Mouse (Mus musculus): ENCODE data around the gene Ralgapa2. TPM values are rescaled to one million over a fixed set of nuclear protein-coding genes. Genes with fewer than 3 reads are reported as not detected.

The Ralgapa2 gene
- total RNA-seq, 4 experiments from 2014 or later, result 19.6 to 23.7 (median 20.7) TPM

GRCm38 (mm10) chr2:146309413-146309812 lies 202.7 kb downstream of the Ralgapa2 start:
- peak in 1 of 2 experiments; percentile 33 for DNase-seq (ENCODE audit: low spot score in 2 of 2)

GRCm38 (mm10) chr2:146307060-146307459 lies 205.1 kb downstream of the Ralgapa2 start:
- DNase-seq (ENCODE audit: low spot score in 2 of 2), result no peak

- no peak for DNase-seq (ENCODE audit: low spot score in 2 of 2)
These were observed 209.9 kb downstream of the Ralgapa2 start for GRCm38 (mm10) chr2:146302094-146302699.

- DNase-seq (ENCODE audit: low spot score in 2 of 2), result no peak
These were observed 211.6 kb downstream of the Ralgapa2 start for GRCm38 (mm10) chr2:146300500-146301020.

DNA sequence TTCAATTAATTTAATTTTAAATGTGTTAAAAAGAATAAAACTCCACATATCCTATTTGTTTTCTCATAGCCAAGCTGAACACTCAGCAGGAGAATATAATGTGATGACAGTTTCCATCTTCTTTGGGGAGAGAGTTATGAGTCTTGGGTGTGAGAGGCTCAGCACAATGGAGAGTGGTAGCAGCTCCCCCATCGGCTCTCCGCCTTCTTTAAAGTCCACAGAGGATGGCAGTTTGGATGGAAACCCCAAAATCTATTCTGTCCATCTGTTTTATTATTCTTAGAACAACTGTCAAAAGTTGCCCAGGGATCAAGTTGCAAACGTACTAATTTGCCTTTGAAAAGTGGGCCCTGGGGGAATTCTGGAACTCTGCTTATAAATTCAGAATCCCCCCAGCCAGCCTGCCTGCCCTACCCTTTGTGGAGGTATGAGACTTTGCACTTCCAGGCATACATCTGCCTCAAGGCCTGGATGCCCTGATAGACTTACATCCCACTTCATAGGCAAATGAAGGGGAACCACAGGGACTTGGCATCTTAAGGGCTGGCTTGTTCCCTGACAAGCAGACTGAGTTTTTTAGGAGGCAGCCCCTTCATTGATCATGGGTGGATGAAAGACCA lies 212.2 kb downstream of the Ralgapa2 start:
- DNase-seq (ENCODE audit: low spot score in 2 of 2), result no peak

DNA sequence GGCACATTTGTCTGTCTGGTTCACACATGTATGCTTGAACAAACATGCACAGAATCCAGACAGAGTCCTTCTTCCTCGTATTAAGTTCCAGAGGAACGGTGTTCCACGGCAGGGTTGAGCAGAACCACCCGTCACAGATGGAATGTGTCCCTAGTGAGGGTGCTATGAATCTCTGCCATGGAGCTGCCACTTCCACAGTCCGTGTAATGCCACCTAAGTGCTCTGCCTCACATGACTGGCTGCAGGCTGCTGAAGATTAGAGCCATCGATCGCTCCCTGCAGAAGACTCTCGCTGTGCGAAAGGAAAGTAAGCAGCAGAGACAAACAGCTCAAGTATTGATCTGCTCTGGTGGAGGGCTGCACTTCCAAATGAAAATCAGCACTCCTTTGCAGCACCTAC lies 218.6 kb downstream of the Ralgapa2 start:
- no peak for DNase-seq (ENCODE audit: low spot score in 2 of 2)

DNA sequence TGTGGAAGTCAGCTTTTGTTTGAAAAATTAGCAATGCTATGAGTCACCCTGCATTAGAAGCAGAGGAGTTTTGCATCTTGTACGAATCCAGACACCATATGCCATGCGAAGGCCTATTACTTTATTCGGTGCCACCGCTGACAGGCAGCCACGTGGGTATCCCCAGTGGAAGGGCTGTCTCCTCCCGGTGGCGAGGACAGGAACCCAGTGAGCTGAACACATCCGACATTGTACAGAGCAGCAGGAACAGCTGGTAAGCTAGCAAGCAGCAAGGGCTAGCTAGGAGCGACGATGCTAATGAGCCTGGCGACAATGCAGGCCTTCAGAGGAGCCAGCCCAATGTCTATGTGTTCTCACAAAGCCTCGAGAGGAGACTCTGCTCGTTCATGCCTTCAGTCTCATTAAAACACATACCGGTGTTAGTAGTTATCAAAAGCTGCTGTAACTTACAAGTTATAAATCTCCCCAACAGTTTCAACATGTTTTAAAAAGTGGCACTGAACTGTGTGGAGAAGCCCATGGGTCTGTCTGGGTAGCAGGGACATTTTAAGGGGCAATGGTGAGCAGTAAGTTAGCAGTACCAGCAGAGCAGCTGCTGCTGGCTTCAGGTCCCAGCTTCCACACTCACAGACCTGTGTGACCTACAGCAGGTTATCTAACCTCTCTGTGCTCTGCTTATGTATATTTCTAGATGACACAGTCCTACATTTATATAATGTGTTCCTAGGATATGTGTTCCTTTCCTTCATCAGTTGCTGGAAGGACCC lies 221.1 kb downstream of the Ralgapa2 start:
- peak; percentile 52 to 77 for DNase-seq (ENCODE audit: low spot score in 2 of 2)

- no peak for DNase-seq (ENCODE audit: low spot score in 2 of 2)
These were observed 221.8 kb downstream of the Ralgapa2 start for GRCm38 (mm10) chr2:146290366-146290765.

DNA sequence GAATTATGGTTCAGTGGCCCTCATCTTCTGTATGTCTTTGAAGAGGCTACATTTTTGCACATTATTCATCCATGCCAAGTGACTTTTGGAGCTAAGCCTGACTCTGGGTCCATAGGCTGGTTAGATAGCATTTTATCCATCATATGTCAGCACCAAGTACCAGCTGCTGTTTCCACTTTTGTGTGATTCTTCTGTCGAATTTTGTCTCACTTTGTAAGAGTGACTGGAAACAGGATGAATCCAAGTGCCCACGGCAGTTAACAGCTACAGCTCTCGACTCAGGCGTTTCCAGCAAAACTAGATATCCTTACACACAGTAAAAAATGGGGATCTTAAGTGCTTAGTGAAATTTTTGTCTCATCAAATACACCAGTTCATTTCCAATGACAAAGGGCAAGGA lies 222.8 kb downstream of the Ralgapa2 start:
- no peak for DNase-seq (ENCODE audit: low spot score in 2 of 2)

- no peak for DNase-seq (ENCODE audit: low spot score in 2 of 2)
These were observed 223.8 kb downstream of the Ralgapa2 start for GRCm38 (mm10) chr2:146288326-146288725.

- DNase-seq (ENCODE audit: low spot score in 2 of 2), result no peak
These were observed 224.6 kb downstream of the Ralgapa2 start for GRCm38 (mm10) chr2:146287531-146287930.

DNA sequence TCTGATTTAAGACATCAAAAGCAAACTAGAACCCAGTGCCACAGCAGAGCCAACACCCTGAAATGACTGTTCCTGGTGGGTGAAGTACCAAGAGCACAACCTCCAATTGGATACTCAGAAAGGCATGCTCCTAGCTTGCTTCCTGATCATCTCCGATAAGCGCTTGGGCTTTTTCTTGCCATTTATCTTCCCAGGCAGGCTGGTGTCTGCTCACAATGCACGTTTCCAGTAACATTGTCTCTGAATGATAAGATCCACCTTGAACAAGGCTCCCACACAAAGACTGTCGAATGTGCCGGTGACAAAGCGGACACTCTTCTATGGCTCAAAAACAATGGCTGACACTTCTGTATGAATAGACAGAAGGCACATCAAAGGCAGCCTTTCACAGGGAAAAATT lies 230.8 kb downstream of the Ralgapa2 start:
- DNase-seq (ENCODE audit: low spot score in 2 of 2), result no peak

GRCm38 (mm10) chr2:146280921-146281274 lies 231.2 kb downstream of the Ralgapa2 start:
- DNase-seq (ENCODE audit: low spot score in 2 of 2), result no peak

- no peak for DNase-seq (ENCODE audit: low spot score in 2 of 2)
These were observed 231.8 kb downstream of the Ralgapa2 start for GRCm38 (mm10) chr2:146280221-146280920.

DNA sequence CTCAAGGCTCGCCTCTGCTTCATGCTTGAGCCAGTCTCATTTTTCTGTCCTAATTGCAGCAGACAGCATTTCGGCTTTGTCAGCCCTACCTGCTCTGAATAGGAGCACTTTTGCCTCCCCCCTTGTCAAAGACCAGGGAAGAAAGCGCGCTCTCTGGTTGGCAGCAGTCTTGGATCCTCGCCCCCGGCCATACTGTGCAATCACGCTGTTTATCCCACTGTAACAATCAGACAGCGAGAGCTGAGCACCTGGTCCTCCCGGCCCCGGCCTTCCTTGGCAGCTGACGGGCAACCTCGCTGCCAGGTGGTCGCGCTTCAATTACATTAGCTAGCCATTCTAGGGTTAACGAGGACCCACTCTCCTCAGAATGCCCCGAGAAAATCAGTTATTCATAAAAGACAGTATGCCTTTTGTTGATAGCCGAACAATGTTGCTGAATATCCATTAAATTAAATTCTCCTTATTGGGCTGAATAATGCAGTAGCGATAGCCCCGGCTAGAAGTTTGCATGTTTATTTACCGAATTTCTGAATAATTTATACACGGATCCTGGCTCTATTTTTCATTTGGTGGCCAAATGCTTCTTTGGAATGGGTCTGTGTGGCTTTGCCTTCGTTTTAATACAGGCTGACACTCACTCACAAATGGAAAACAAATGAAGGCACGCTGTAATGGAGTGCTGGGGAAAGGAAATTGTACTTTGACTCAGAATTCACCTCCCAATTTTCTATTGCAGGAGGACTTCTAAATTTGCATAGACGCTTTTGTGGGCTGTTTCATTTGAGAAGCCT lies 232.5 kb downstream of the Ralgapa2 start:
- DNase-seq (ENCODE audit: low spot score in 2 of 2), result no peak

DNA sequence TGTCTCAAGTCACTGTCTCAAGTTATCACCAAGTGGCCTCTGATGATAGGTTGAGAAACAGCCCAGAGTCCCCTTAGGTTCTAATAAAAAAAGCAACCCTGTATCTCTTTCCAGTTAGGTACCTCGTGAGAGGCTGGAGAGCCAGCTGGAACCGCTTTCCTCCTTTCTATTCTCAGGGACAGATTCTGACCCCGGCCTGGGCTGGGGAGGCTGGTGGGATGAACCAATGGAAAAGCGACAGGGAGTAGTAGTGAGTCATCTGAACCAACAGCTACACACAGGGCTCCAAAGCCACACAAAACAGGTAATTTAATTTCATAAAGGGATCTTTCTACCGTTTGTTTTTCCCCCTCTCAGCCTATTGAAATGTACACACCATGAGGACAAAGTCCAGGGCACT lies 233.8 kb downstream of the Ralgapa2 start:
- no peak for DNase-seq (ENCODE audit: low spot score in 2 of 2)

- no peak for DNase-seq (ENCODE audit: low spot score in 2 of 2)
These were observed 245.6 kb downstream of the Ralgapa2 start for GRCm38 (mm10) chr2:146266539-146266938.

GRCm38 (mm10) chr2:146265045-146265444 lies 247.1 kb downstream of the Ralgapa2 start:
- DNase-seq (ENCODE audit: low spot score in 2 of 2), result no peak

- DNase-seq (ENCODE audit: low spot score in 2 of 2), result no peak
These were observed 249.2 kb downstream of the Ralgapa2 start for GRCm38 (mm10) chr2:146262966-146263365.

- no peak for DNase-seq (ENCODE audit: low spot score in 2 of 2)
These were observed 249.9 kb downstream of the Ralgapa2 start for GRCm38 (mm10) chr2:146262215-146262614.

- no peak for DNase-seq (ENCODE audit: low spot score in 2 of 2)
These were observed 251.0 kb downstream of the Ralgapa2 start for GRCm38 (mm10) chr2:146261146-146261545.

Data from left cerebral cortex, adult 8-10 months (tissue).